Mouse (Mus musculus) lung, postnatal 0 days (tissue): Measurements from ENCODE around the gene Alk. TPM values are rescaled to one million over a fixed set of nuclear protein-coding genes. Genes with fewer than 3 reads are reported as not detected.

Source experiments
- ATAC-seq: fragments of 200-750 bp; cut with Nextera tagmentation; 2 replicates; pipeline ENCODE4 v1.8.0; 2017; ENCODE audit warnings: moderate library complexity
- DNase-seq: peaks from one replicate; pipeline ENCODE4 v3.0.0-alpha.2; 2016; ENCODE audit warnings: low spot score
- H3K27ac ChIP-seq: fragments of 300-500 bp; sonication (generic); 2 replicates; pipeline ENCODE4 v1.5.1; 2014; ENCODE audit warnings: antibody characterized with exemption, mild to moderate bottlenecking, low read length, mixed read lengths
- H3K27me3 ChIP-seq: fragments of 300-500 bp; sonication (generic); replicated peaks from 2 replicates; pipeline ENCODE4 v1.6.1; 2014; ENCODE audit warnings: low read length, mixed read lengths; ENCODE audit not compliant: insufficient read depth
- H3K36me3 ChIP-seq: fragments of 300-500 bp; sonication (generic); 2 replicates; pipeline ENCODE4 v1.6.1; 2014; ENCODE audit warnings: low read length, mixed read lengths; ENCODE audit not compliant: insufficient read depth
- H3K4me1 ChIP-seq: fragments of 300-500 bp; sonication (generic); 2 replicates; pipeline ENCODE4 v1.6.1; 2014; ENCODE audit warnings: antibody characterized with exemption, low read depth, low read length, mixed read lengths; ENCODE audit not compliant: insufficient read depth
- H3K4me2 ChIP-seq: fragments of 300-500 bp; sonication (generic); replicated peaks from 2 replicates; pipeline ENCODE4 v1.6.1; 2014; ENCODE audit warnings: low read depth, mild to moderate bottlenecking, low read length, moderate library complexity, mixed read lengths
- H3K4me3 ChIP-seq: fragments of 300-500 bp; sonication (generic); 2 replicates; pipeline ENCODE4 v1.5.1; 2014; ENCODE audit warnings: low read depth, low read length
- H3K9ac ChIP-seq: fragments of 300-500 bp; sonication (generic); replicated peaks from 2 replicates; pipeline ENCODE4 v1.6.1; 2014; ENCODE audit warnings: low read depth, mild to moderate bottlenecking
- H3K9me3 ChIP-seq: fragments of 300-500 bp; sonication (generic); 2 replicates; pipeline ENCODE4 v1.6.1; 2016; ENCODE audit warnings: low read length, mixed read lengths
- CTCF ChIP-seq: IDR thresholded peaks from 2 replicates; pipeline ENCODE4 v1.5.1; 2016; ENCODE audit warnings: antibody characterized with exemption, mild to moderate bottlenecking
- EP300 ChIP-seq: IDR thresholded peaks from 2 replicates; pipeline ENCODE4 v1.6.1; 2016; ENCODE audit warnings: antibody characterized with exemption, mild to moderate bottlenecking, control low read depth
- WGBS: fragments of 180-500 bp; shearing (Covaris S2); extraction: QIAGEN DNeasy Blood & Tissue Kit; methylation state at CpG from one replicate; pipeline ENCODE4 v1.1.7; 2014; 5-methylcytosine and 5-hydroxymethylcytosine counted together
- polyA plus RNA-seq: library from polyadenylated mRNA; unstranded; fragments of >200 nt; fragmentation: Nextera tagmentation; extraction: Ambion mirVana; gene quantifications from 2 replicates; pipeline ENCODE4 v1.2.1, GENCODE M21; 2015

The Alk gene
- polyA plus RNA-seq, 1 experiment from 2014 or later = not detected

DNA sequence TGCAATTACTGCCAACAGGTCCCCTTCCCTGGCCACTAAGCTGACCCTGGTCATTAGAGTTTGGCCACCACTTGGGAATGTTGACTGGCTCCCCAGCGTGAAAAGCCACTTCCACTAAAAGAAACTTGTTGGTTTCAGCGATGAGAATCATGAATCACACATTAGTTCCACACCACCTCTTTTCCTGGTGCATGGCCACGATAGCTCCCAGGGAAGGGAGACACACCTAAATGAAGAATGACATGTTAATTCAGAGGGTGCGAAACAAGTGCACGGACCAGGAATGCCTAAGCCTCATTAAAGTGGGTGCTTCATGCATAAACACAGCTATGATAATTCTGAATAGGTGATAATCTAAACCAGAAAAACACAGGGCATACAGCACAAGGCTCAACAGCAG lies 660.4 kb downstream of the Alk start:
- ATAC-seq = no peak
- 78% methylated on average over 5 of the region's 5 CpGs for WGBS
- TF ChIP-seq CTCF (no peak), EP300 (no peak)

DNA sequence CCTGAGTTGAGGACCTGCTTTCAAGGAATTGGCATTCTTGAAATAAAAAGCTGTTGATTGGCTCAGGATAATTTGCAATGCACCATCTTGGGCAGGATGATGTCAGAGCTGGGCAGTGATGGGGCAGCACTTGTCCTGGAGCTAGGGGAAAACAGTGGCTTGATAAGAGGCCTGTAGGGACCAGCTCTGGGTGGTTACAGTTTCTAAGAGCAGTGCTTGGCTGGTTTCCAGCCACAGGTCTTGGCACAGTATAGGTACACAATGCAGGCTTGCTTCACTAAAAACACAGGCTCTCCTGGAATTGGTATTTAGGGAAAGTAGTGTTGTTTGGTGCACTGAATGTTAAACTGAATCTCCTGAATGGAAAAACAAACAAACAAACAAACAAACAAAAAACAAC lies 662.4 kb downstream of the Alk start:
- peak; percentile 69 for ATAC-seq

More for the DNA sequence above, 660.4 kb downstream of the Alk start:
- Histone ChIP-seq H3K4me2 (no peak overlapping the region), H3K27me3 (no peaks in the 10 kb centered on the region), H3K36me3 (no peaks in the 10 kb centered on the region), H3K4me1 (no peaks in the 10 kb centered on the region), H3K9ac (no peak overlapping the region), H3K4me3 (no peak overlapping the region), H3K27ac (no peak overlapping the region), H3K9me3 (no peaks in the 10 kb centered on the region)
- no peak for DNase-seq

DNA sequence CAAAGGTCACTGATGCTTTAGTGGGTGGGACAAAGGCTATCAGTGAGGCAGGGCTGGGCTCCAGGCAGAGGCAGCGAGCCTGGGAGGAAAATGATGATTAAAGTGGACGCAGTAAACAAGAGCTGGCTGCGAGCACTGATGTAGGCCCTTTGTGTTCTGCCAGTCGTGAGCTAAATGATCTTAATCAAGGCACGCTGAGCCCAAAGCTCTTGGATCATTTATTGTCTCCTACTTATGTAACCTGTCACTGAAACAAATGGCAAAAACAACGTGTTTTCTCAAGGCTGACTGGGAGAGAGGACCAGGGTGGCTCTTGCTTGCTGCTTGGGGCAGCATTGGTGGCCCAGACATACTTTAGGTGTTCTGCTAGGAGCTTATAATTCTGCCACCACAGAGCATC lies 663.0 kb downstream of the Alk start:
- TF ChIP-seq CTCF (no peak), EP300 (no peak)
- Histone ChIP-seq H3K9me3 (no peaks in the 10 kb centered on the region), H3K27me3 (no peaks in the 10 kb centered on the region), H3K4me2 (no peak overlapping the region), H3K4me1 (no peaks in the 10 kb centered on the region), H3K4me3 (no peak overlapping the region), H3K9ac (no peak overlapping the region), H3K36me3 (no peaks in the 10 kb centered on the region), H3K27ac (no peak overlapping the region)
- DNase-seq (no peak), ATAC-seq (no peak)
- WGBS = 36% methylated on average over 6 of the region's 6 CpGs

More for the DNA sequence above, 662.4 kb downstream of the Alk start:
- Histone ChIP-seq H3K4me3 (no peak overlapping the region), H3K36me3 (no peaks in the 10 kb centered on the region), H3K4me2 (no peak overlapping the region), H3K9ac (no peak overlapping the region), H3K27ac (no peak overlapping the region), H3K27me3 (no peaks in the 10 kb centered on the region), H3K9me3 (no peaks in the 10 kb centered on the region), H3K4me1 (no peaks in the 10 kb centered on the region)
- DNase-seq = peak; percentile 35
- TF ChIP-seq EP300 (no peak), CTCF (no peak)

DNA sequence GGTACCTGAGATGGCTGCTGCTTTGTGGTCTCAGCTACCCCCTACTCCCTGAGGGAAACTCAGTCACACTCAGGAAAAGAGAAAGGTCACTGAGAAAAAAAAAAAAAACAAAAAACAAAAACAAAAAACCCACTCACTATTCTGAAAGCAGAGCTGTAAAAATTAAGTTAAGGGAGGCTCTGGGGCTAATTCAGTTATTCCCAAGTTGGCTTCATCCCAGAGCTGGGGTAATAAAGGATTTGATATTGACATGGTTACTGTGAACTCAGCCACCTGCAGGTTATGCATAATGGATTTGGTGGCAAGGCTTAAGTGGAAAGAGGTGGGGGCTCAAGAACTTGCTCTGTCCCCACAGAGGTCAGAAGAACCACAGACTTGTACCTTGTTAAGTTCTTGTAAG lies 667.7 kb downstream of the Alk start:
- TF ChIP-seq EP300 (no peak), CTCF (no peak)
- DNase-seq (no peak), ATAC-seq (no peak)
- Histone ChIP-seq H3K27ac (no peak overlapping the region), H3K36me3 (no peaks in the 10 kb centered on the region), H3K4me2 (no peak overlapping the region), H3K27me3 (no peaks in the 10 kb centered on the region), H3K9ac (no peak overlapping the region), H3K9me3 (no peaks in the 10 kb centered on the region), H3K4me1 (no peaks in the 10 kb centered on the region), H3K4me3 (no peak overlapping the region)

DNA sequence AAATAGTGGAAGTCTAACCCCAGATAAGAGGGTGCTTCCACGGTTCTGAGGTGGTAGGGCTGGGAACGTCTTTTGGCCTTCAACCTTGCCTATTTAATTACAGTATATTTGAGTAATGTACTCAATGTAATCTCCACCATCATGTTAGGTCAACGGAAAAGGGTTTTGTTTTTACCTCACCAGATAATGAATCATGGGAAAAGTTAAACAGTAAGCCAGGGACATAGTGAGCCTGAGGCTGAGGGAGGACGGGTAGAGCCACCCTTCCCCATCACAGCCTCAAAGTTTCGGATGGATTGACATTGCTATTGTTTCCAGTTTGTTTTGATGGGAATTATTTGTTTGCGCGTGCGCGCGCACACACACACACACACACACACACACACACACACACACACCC lies 668.6 kb downstream of the Alk start:
- Histone ChIP-seq H3K4me1 (no peaks in the 10 kb centered on the region), H3K4me2 (no peak overlapping the region), H3K4me3 (no peak overlapping the region), H3K9me3 (no peaks in the 10 kb centered on the region), H3K27me3 (no peaks in the 10 kb centered on the region), H3K27ac (no peak overlapping the region), H3K9ac (no peak overlapping the region), H3K36me3 (no peaks in the 10 kb centered on the region)
- WGBS = 66% methylated on average over 10 of the region's 10 CpGs
- ATAC-seq (no peak), DNase-seq (no peak)
- TF ChIP-seq EP300 (no peak), CTCF (no peak)

DNA sequence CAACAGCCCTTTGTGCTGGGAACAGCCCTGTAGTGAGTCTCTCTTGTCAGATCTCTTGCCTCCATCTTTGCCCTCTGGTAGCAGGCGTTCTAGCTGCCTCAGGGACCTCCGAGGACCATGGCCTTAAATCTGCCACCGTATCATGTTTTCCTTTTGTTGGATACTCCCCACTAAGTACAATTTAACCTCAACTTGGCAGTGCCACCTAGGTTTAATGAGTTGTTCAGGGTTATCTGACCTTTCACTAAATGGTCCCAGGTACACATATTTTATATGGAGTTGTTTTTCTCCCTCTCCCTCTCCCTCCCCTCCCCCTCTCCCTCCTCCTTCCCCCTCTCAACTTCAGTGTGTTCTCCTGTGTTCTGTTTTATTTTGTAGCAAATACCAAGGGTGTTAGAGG lies 669.1 kb downstream of the Alk start:
- 73% methylated on average over 3 of the region's 3 CpGs for WGBS
- no peaks in the 10 kb centered on the region for H3K36me3 ChIP-seq
- H3K9ac ChIP-seq = no peak overlapping the region
- H3K27me3 ChIP-seq = no peaks in the 10 kb centered on the region
- no peak overlapping the region for H3K27ac ChIP-seq
- TF ChIP-seq CTCF (no peak), EP300 (no peak)
- DNase-seq (no peak), ATAC-seq (no peak)
- H3K9me3 ChIP-seq = no peaks in the 10 kb centered on the region
- H3K4me1 ChIP-seq = no peaks in the 10 kb centered on the region
- no peak overlapping the region for H3K4me3 ChIP-seq
- no peak overlapping the region for H3K4me2 ChIP-seq

DNA sequence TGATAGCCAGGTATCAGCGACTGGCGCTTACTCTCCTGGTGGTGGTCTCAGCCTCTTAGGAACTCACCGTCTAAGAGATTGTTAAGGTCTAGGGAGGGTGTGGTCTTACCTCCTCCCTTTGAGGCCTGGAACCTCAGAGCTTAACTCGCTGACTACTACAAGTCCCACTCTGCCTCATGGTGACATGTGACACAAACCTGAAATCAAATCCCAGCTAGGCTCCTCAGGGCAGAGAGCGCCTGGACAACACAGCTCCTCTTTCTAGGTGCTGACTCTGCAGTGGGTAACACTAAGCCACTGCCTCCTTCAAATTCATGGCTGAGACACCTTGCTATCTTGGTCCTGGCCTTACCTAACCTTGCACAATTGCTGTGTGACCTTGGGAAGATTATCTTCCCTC lies 689.5 kb downstream of the Alk start:
- WGBS = 58% methylated on average over 5 of the region's 5 CpGs
- Histone ChIP-seq H3K9ac (no peak overlapping the region), H3K27ac (no peak overlapping the region), H3K27me3 (no peaks in the 10 kb centered on the region), H3K4me1 (no peaks in the 10 kb centered on the region), H3K4me2 (no peak overlapping the region), H3K9me3 (no peaks in the 10 kb centered on the region), H3K4me3 (no peak overlapping the region), H3K36me3 (no peaks in the 10 kb centered on the region)
- no peak for TF ChIP-seq EP300
- no peak for TF ChIP-seq CTCF
- ATAC-seq (no peak), DNase-seq (no peak)
